Mouse (Mus musculus): ENCODE data around the gene Zfp534.
A peak's percentile ranks its signal among the peaks of the same experiment; 100 is the strongest.
"Not testable (repeated sequence)": the region's sequence is repeated elsewhere in the genome, so short reads cannot be mapped to it uniquely, and the experiment has no call there.

Zfp534 gene

GRCm38 (mm10) chr4:147702453-147702852 lies at the start of gene Zfp534:
TSS of gene Zfp534 (minus strand) at chr4:147702553.
- not testable (repeated sequence) for DNase-seq (ENCODE audit: low spot score in 2 of 2)

GRCm38 (mm10) chr4:147746255-147746654 lies 43.9 kb upstream of the Zfp534 start:
- not testable (repeated sequence) for DNase-seq (ENCODE audit: low spot score in 2 of 2)

GRCm38 (mm10) chr4:147738636-147739369 lies 36.5 kb upstream of the Zfp534 start:
- DNase-seq (ENCODE audit: low spot score in 2 of 2), result peak in 1 of 2 experiments; percentile 66

GRCm38 (mm10) chr4:147655245-147655644 lies 47.1 kb downstream of the Zfp534 start:
- not testable (repeated sequence) for DNase-seq (ENCODE audit: low spot score in 2 of 2)

- not testable (repeated sequence) for DNase-seq (ENCODE audit: low spot score in 2 of 2)
Measured at GRCm38 (mm10) chr4:147647407-147647806, 54.9 kb downstream of the Zfp534 start.

- not testable (repeated sequence) for DNase-seq (ENCODE audit: low spot score in 2 of 2)
Measured at GRCm38 (mm10) chr4:147642413-147642812, 59.9 kb downstream of the Zfp534 start, which contains the start of gene Zfp979. TSS of gene Zfp979 (minus strand) at chr4:147642513.

GRCm38 (mm10) chr4:147641932-147642331 lies 60.4 kb downstream of the Zfp534 start:
- DNase-seq (ENCODE audit: low spot score in 2 of 2), result not testable (repeated sequence)

- DNase-seq (ENCODE audit: low spot score in 2 of 2), result not testable (repeated sequence)
Measured at GRCm38 (mm10) chr4:147633818-147634262, 68.5 kb downstream of the Zfp534 start.

Data from urinary bladder, postnatal 4 days (tissue).